Mouse (Mus musculus) heart, adult 18-20 months (tissue): ENCODE data around the gene Adamts18. TPM values are rescaled to one million over a fixed set of nuclear protein-coding genes. Genes with fewer than 3 reads are reported as not detected.

Experiments
- DNase-seq, 2 experiments: peaks; one replicate each; pipeline ENCODE4 v3.0.0; 2021 to 2022; ENCODE audit warnings: mixed read lengths in 1 of 2
- total RNA-seq, 2 experiments: library from RNA; stranded (reverse); gene quantifications; 2 replicates each; pipeline ENCODE4 v1.2.3; 2021

Adamts18 gene
- total RNA-seq, 2 experiments from 2014 or later, result 0.13 TPM; not detected in 1

DNA sequence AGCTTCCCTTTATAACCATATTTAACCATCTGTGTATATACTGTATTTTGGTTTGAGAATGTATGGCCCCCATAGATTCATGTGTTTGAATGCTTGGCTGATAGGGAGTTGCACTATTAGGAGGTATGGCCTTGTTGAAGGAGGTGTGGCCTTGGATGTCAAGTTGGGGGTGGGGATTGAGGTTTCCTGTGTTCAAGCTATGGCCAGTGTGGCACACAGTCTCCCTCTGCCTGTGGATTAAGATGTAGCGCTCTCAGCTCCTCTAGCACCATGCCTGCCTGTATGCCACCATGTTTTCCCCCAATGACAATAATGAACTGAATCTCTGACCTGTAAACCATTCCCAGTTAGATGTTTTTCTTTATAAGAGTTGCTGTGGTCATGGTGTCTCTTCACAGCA lies 188.4 kb downstream of the Adamts18 start:
- DNase-seq, result no peak

DNA sequence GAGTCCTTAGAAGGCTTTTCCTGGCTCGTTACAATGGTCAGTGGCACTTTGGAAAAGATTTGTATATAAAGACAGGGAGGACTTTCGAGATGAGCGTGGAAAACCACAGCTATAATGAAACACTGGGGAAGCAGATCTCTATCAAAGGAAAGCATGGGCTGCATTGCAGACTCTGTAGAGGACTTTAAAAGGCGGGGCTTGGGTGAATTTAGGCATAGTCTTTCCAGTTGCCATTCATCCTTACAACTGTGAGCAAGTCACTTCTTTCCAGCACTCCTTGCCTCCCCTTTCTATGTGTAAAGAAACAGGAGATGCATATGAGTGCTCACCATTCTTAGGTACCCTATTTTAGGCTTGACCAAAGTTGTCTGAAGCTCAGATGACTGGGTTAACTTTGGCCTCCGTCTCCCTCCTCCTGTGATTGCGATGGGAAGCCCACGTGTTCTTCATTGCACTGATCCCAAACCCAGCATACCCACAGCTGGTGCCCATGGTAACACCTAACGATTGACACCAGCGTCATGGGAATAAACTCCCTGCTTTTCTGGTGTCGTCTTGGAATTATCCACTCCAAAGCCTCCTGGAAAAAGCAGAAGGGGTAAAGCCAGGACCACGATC lies 191.7 kb downstream of the Adamts18 start:
- DNase-seq, result no peak

DNA sequence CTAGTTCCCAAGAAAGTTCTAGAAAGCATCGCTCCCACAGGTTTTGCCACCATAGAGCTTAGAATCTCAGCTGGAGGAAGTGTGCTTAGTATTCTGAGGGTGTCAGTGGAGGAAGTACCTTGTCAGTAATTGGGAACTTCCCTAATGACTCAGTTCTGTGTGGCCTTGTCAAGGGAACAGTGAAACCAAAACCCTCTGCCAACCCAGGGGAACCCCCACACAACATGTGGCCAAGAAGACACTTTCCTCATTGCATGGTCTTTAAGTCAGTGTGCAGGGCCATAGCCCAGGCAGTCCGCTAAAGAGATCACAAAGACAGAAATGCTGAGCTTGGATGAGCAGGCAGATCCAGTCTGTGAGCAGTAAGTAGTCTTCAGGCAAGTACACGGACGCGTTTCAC lies 192.4 kb downstream of the Adamts18 start:
- peak in 1 of 2 experiments; percentile 29 for DNase-seq

DNA sequence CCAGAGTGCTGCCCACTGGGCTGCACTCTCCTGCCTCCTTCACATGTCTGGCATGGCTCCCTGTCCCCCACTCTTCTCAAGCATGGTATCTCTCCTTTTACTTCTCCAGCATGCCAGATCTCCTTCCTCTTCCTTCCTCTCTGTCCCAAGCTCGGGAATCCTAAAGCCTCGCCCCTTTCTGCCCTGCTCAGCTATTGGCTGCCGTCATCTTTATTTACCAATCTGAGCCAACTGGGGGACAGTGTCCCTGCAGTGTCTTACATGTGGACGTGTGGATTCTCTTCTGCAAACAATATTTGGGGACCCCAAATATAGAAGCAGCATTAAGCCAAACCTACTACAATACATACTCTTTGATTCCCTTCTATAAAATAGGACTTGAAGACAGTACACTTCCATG lies 195.4 kb downstream of the Adamts18 start:
- DNase-seq, result no peak

DNA sequence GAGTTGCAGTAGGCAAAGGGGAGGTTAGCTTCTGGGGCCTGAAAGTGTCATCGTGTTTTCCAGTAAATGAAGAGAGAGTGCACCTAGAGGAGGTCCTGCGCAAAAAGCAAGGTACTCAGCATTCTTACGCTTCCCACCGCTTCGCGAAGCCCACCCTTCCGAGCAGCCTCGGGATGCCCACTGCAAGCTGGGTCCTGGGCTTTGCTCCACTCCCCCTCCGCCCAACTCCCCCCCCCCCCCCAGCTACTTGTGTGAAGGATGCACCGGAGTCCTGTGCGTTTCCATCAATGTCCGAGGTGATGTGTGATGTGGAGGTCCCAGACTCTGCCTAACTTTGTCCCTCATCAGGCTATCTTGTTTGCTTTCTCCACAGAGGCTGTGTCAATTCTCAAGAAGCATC lies 196.1 kb downstream of the Adamts18 start:
- no peak for DNase-seq

Other genes starting within 250 kb of the Adamts18 start
- 1 to 10 TPM; 6.0 to 6.7 TPM for gene Mon1b, start 213.2 kb downstream of the Adamts18 start, total RNA-seq
- gene Syce1l, start 205.5 kb downstream of the Adamts18 start, total RNA-seq, result not detected